Mouse (Mus musculus): ENCODE measurements around the gene Vmn2r16. TPM values are rescaled to one million over a fixed set of nuclear protein-coding genes. Genes with fewer than 3 reads are reported as not detected.

Vmn2r16 gene
- not detected in 2 replicates for polyA plus RNA-seq (2015; fragmentation: Nextera tagmentation; extraction: Ambion mirVana)

GRCm38 (mm10) chr5:109329862-109330261 lies at the start of gene Vmn2r16:
TSS of gene Vmn2r16 (plus strand) at chr5:109330162.
- H3K4me3 ChIP-seq (ENCODE audit: low read depth, low read length), result no peak within 1 kb of the TSS
- no peak for ATAC-seq
- no peaks in the 10 kb centered on the region for H3K4me1 ChIP-seq (ENCODE audit: control insufficient read depth, insufficient read depth, low read length)
- H3K27me3 ChIP-seq (ENCODE audit: control insufficient read depth, insufficient read depth, low read depth, low read length), result no peaks in the 10 kb centered on the region
- H3K4me2 ChIP-seq (ENCODE audit: low read length), result no peak within 1 kb of the TSS
- H3K9me3 ChIP-seq (replicated peaks; ENCODE audit: control insufficient read depth, low read length, poor library complexity, severe bottlenecking), result peaks cover 12% of the 10 kb centered on the region
- no peak within 1 kb of the TSS for H3K27ac ChIP-seq (ENCODE audit: low read length)
- no peak within 1 kb of the TSS for H3K9ac ChIP-seq (ENCODE audit: low read depth, low read length)
- 51% methylated on average over 2 of the region's 2 CpGs for WGBS
- H3K36me3 ChIP-seq (ENCODE audit: control insufficient read depth, insufficient read depth, low read length), result no peaks in the 10 kb centered on the region

GRCm38 (mm10) chr5:109294655-109295054 lies 35.3 kb upstream of the Vmn2r16 start:
- WGBS, result 85% methylated on average over 3 of the region's 3 CpGs
- no peak for ATAC-seq
- H3K27ac ChIP-seq (ENCODE audit: low read length), result no peak overlapping the region

GRCm38 (mm10) chr5:109297544-109297943 lies 32.4 kb upstream of the Vmn2r16 start, which contains the start of gene Vmn2r15:
TSS of gene Vmn2r15 (minus strand) at chr5:109297644.
- H3K9ac ChIP-seq (ENCODE audit: low read depth, low read length), result no peak within 1 kb of the TSS
- peaks cover 17% of the 10 kb centered on the region; the same call in 1 of the 2 replicates for H3K9me3 ChIP-seq (replicated peaks; ENCODE audit: control insufficient read depth, low read length, poor library complexity, severe bottlenecking)
- no peak for ATAC-seq
- WGBS, result 53% methylated on average over 3 of the region's 3 CpGs
- no peaks in the 10 kb centered on the region for H3K4me1 ChIP-seq (ENCODE audit: control insufficient read depth, insufficient read depth, low read length)
- no peak within 1 kb of the TSS for H3K4me3 ChIP-seq (ENCODE audit: low read depth, low read length)
- no peaks in the 10 kb centered on the region for H3K27me3 ChIP-seq (ENCODE audit: control insufficient read depth, insufficient read depth, low read depth, low read length)
- H3K36me3 ChIP-seq (ENCODE audit: control insufficient read depth, insufficient read depth, low read length), result no peaks in the 10 kb centered on the region
- no peak within 1 kb of the TSS for H3K4me2 ChIP-seq (ENCODE audit: low read length)
- H3K27ac ChIP-seq (ENCODE audit: low read length), result no peak within 1 kb of the TSS

More at GRCm38 (mm10) chr5:109294655-109295054, 35.3 kb upstream of the Vmn2r16 start:
- Histone ChIP-seq H3K4me1 (ENCODE audit: control insufficient read depth, insufficient read depth, low read length) (no peaks in the 10 kb centered on the region), H3K4me2 (ENCODE audit: low read length) (no peak overlapping the region), H3K27me3 (ENCODE audit: control insufficient read depth, insufficient read depth, low read depth, low read length) (no peaks in the 10 kb centered on the region), H3K9ac (ENCODE audit: low read depth, low read length) (no peak overlapping the region), H3K4me3 (ENCODE audit: low read depth, low read length) (no peak overlapping the region), H3K9me3 (replicated peaks; ENCODE audit: control insufficient read depth, low read length, poor library complexity, severe bottlenecking) (peaks cover 16% of the 10 kb centered on the region; the same call in 1 of the 2 replicates), H3K36me3 (ENCODE audit: control insufficient read depth, insufficient read depth, low read length) (no peaks in the 10 kb centered on the region)

GRCm38 (mm10) chr5:109419388-109419787 lies 89.4 kb downstream of the Vmn2r16 start, which contains the start of gene Vmn2r17:
TSS of gene Vmn2r17 (plus strand) at chr5:109419688.
- Histone ChIP-seq H3K9ac (ENCODE audit: low read depth, low read length) (no peak within 1 kb of the TSS), H3K27ac (ENCODE audit: low read length) (no peak within 1 kb of the TSS), H3K36me3 (ENCODE audit: control insufficient read depth, insufficient read depth, low read length) (no peaks in the 10 kb centered on the region), H3K9me3 (replicated peaks; ENCODE audit: control insufficient read depth, low read length, poor library complexity, severe bottlenecking) (peaks cover 10% of the 10 kb centered on the region), H3K4me2 (ENCODE audit: low read length) (no peak within 1 kb of the TSS), H3K27me3 (ENCODE audit: control insufficient read depth, insufficient read depth, low read depth, low read length) (no peaks in the 10 kb centered on the region), H3K4me1 (ENCODE audit: control insufficient read depth, insufficient read depth, low read length) (no peaks in the 10 kb centered on the region), H3K4me3 (ENCODE audit: low read depth, low read length) (no peak within 1 kb of the TSS)
- WGBS, result 68% methylated on average over 2 of the region's 2 CpGs
- no peak for ATAC-seq

Other genes starting within 250 kb of the Vmn2r16 start
- not detected in 2 replicates for gene Vmn2r12, start 232.2 kb upstream of the Vmn2r16 start, polyA plus RNA-seq (2015; fragmentation: Nextera tagmentation; extraction: Ambion mirVana)
- gene Vmn2r13, start 138.0 kb upstream of the Vmn2r16 start, polyA plus RNA-seq (2015; fragmentation: Nextera tagmentation; extraction: Ambion mirVana), result not detected in 2 replicates
- gene Vmn2r14, start 105.5 kb upstream of the Vmn2r16 start, polyA plus RNA-seq (2015; fragmentation: Nextera tagmentation; extraction: Ambion mirVana), result not detected in 2 replicates
- gene Vmn2r15, start 32.5 kb upstream of the Vmn2r16 start, polyA plus RNA-seq (2015; fragmentation: Nextera tagmentation; extraction: Ambion mirVana), result not detected in 2 replicates
- gene Vmn2r17, start 89.5 kb downstream of the Vmn2r16 start, polyA plus RNA-seq (2015; fragmentation: Nextera tagmentation; extraction: Ambion mirVana), result not detected in 2 replicates
- 13.7 and 18.1 TPM in 2 replicates for gene Crlf2, start 228.8 kb downstream of the Vmn2r16 start, polyA plus RNA-seq (2015; fragmentation: Nextera tagmentation; extraction: Ambion mirVana)